Mouse (Mus musculus) embryonic facial prominence, embryonic 11.5 days (tissue): ENCODE data around the gene Hnrnpa0. TPM values are rescaled to one million over a fixed set of nuclear protein-coding genes. Genes with fewer than 3 reads are reported as not detected.
"Not testable (repeated sequence)": the region's sequence is repeated elsewhere in the genome, so short reads cannot be mapped to it uniquely, and the experiment has no call there.

Experiments
- ATAC-seq: fragments of 200-750 bp; cut with Nextera tagmentation; replicated peaks from 2 replicates; pipeline ENCODE4 v1.8.0; 2017; ENCODE audit warnings: low read depth; ENCODE audit not compliant: insufficient number of reproducible peaks, low FRiP score, low TSS enrichment
- DNase-seq: peaks from one replicate; pipeline ENCODE4 v3.0.0-alpha.2; 2015; ENCODE audit warnings: low spot score
- H3K27ac ChIP-seq: fragments of 300-500 bp; sonication (generic); replicated peaks from 2 replicates; pipeline ENCODE4 v1.5.1; 2014; ENCODE audit warnings: mild to moderate bottlenecking, low read depth, low read length, control low read depth
- H3K27me3 ChIP-seq: fragments of 300-500 bp; sonication (generic); 2 replicates; pipeline ENCODE4 v1.6.1; 2014; ENCODE audit warnings: mild to moderate bottlenecking, low read length, moderate library complexity, mixed read lengths; ENCODE audit not compliant: control insufficient read depth, insufficient read depth
- H3K36me3 ChIP-seq: fragments of 300-500 bp; sonication (generic); replicated peaks from 2 replicates; pipeline ENCODE4 v1.6.1; 2014; ENCODE audit warnings: low read depth, mild to moderate bottlenecking, low read length, moderate library complexity, mixed read lengths; ENCODE audit not compliant: control insufficient read depth, insufficient read depth
- H3K4me1 ChIP-seq: fragments of 300-500 bp; sonication (generic); 2 replicates; pipeline ENCODE4 v1.6.1; 2014; ENCODE audit warnings: low read length, mixed read lengths; ENCODE audit not compliant: control insufficient read depth, insufficient read depth
- H3K4me2 ChIP-seq: fragments of 300-500 bp; sonication (generic); 2 replicates; pipeline ENCODE4 v1.6.1; 2014; ENCODE audit warnings: low read depth, mild to moderate bottlenecking, control low read depth, low read length, moderate library complexity
- H3K4me3 ChIP-seq: fragments of 300-500 bp; sonication (generic); 2 replicates; pipeline ENCODE4 v1.5.1; 2014; ENCODE audit warnings: low read depth, low read length, control low read depth
- H3K9ac ChIP-seq: fragments of 300-500 bp; sonication (generic); replicated peaks from 2 replicates; pipeline ENCODE4 v1.6.1; 2014; ENCODE audit warnings: mild to moderate bottlenecking, control low read depth, low read length
- H3K9me3 ChIP-seq: fragments of 300-500 bp; sonication (generic); replicated peaks from 2 replicates; pipeline ENCODE4 v1.6.1; 2016; ENCODE audit warnings: mild to moderate bottlenecking, low read length, inconsistent platforms, mixed read lengths; ENCODE audit not compliant: control insufficient read depth
- WGBS: fragments of 180-500 bp; shearing (Covaris S2); extraction: QIAGEN DNeasy Blood & Tissue Kit; methylation state at CpG from one replicate; pipeline ENCODE4 v1.1.7; 2014; 5-methylcytosine and 5-hydroxymethylcytosine counted together
- polyA plus RNA-seq: library from polyadenylated mRNA; unstranded; fragments of >200 nt; fragmentation: Nextera tagmentation; extraction: Ambion mirVana; gene quantifications from 2 replicates; pipeline ENCODE4 v1.2.1, GENCODE M21; 2014

The Hnrnpa0 gene
- polyA plus RNA-seq, 1 experiment from 2014 or later, result 61.2 TPM

DNA sequence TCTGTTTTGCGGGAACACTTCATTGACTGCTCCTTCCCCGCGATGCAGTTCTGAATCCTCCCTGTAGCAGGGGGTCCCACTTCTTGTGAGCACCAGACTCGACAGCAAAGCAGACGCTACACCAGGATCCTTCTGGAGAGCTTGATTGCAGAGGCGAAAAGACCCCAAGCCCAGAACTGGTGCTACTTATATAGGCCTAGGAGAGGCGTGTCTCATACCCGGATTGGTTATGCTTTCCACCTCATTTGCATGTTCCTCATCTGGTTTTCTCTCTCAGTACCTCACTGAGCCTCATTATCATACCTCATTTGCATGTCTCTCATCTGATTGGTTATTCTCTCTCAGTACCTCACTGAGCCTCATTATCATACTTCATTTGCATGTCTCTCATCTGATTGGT, 18.2 kb upstream of the Hnrnpa0 start:
- WGBS, result 96% methylated on average over 8 of the region's 8 CpGs
- not testable (repeated sequence) for H3K4me3 ChIP-seq, H3K9ac ChIP-seq, H3K4me1 ChIP-seq, H3K36me3 ChIP-seq, H3K27ac ChIP-seq, DNase-seq, H3K4me2 ChIP-seq, H3K27me3 ChIP-seq, H3K9me3 ChIP-seq, ATAC-seq

DNA sequence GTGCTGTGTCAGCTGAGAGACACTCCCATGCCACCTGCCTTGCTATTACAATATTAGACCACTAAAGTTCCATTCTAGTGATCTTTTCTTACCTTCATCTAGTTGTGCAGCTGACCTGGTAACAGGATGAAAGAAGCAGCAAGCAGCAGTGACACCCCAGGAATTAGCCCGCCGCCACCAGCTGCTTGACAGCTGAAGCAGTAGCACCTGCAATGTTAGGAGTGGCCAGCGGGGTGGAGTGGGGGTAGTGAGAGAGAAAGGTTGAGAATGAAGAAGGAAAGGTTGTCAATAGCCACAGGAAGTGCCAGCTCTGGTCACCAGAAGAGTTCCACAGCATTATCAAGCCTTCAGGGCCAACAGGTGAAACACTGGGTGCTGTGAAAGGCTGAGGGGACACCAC, 3.3 kb upstream of the Hnrnpa0 start:
- 43% methylated on average over 3 of the region's 3 CpGs for WGBS
- H3K9me3 ChIP-seq, result no peaks in the 10 kb centered on the region
- H3K27me3 ChIP-seq, result no peaks in the 10 kb centered on the region
- ATAC-seq, result no peak
- H3K36me3 ChIP-seq, result no peaks in the 10 kb centered on the region
- no peak overlapping the region for H3K9ac ChIP-seq
- no peaks in the 10 kb centered on the region for H3K4me1 ChIP-seq
- H3K4me3 ChIP-seq, result no peak overlapping the region
- H3K4me2 ChIP-seq, result no peak overlapping the region
- DNase-seq, result no peak
- no peak overlapping the region for H3K27ac ChIP-seq

DNA sequence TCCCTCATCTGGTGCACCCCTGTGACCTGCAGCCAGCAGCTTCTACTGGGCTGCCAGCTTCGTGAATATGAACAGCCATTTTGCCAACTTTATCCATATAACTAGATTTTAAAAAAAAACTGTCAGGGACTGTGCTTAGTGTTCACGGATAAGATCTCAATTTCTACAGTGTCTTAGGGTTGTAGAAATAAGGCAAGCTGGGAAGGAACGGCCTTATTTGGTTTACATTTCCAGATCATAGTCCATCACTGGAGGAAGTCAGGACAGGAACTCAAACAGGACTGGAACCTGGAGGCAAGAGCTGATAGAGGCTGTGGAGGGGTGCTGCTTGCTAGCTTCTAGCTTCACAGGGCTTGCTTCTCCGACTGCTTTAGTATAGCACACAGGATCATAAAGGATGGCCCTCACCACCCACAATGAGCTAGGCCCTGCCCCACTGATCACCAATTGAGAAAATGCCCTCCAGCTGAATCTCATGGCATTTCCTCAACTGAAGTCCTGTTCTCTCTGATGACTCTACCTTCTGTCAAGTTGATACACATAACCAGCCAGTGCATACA, 1.4 kb upstream of the Hnrnpa0 start:
- Histone ChIP-seq H3K4me2 (peak overlapping the region; percentile 75), H3K4me1 (no peaks in the 10 kb centered on the region), H3K27ac (peak overlapping the region; percentile 98), H3K27me3 (no peaks in the 10 kb centered on the region), H3K9me3 (no peaks in the 10 kb centered on the region), H3K4me3 (peak overlapping the region; percentile 99), H3K36me3 (no peaks in the 10 kb centered on the region), H3K9ac (peak overlapping the region; percentile 100)
- 32% methylated on average over 4 of the region's 4 CpGs for WGBS
- no peak for ATAC-seq
- DNase-seq, result no peak

DNA sequence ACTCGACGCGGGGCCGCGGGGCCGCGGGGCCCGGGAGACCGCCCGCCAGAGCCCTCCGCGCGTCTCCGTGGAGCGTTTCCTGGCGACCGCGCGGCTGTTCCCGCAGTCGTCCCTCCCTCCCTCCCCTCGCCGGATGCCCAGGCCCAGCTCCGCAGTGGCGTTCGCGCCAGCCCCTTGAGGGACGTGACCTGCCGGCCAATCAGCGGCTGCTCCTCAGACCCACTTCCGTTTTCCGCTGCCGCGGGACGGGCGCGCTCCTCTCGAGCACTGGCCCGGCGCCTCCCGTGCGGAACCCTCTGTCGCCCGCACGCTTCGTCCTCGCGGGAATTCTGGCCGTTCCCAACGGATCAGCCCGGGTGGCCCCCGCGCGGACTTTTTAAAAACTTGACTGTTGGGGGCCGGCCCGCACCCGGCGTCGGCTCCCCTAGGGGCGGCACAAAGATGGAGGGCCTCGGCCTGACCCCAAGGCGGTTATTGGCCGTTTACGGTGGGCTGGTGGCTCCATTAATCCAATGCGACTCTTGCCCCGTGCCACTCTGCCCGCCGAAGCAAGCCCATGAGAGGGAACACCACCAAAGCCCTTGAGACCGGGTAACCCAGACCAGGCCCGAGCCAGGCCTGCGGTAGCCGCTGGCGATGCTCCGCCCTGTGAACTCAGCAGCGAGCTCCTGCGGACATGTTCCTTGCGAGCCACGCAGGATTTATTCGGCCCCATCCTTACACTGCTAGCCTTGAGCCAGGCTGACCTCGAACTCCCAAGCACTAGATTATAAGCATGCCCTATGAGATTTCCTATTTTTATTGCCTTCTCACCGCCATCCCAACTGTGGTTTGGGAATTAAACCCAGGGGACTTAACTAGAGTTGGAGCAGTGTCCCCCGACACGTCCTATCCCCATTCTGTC, 664 bp upstream of the Hnrnpa0 start:
- Histone ChIP-seq H3K9ac (peak overlapping the region; percentile 100), H3K36me3 (no peaks in the 10 kb centered on the region), H3K4me1 (no peaks in the 10 kb centered on the region), H3K27ac (peak overlapping the region; percentile 98), H3K9me3 (no peaks in the 10 kb centered on the region), H3K4me2 (peak overlapping the region; percentile 75), H3K4me3 (peak overlapping the region; percentile 99), H3K27me3 (no peaks in the 10 kb centered on the region)
- DNase-seq (peak; percentile 95), ATAC-seq (peak; percentile 95)
- under 1% methylated on average over 66 of the region's 83 CpGs for WGBS

DNA sequence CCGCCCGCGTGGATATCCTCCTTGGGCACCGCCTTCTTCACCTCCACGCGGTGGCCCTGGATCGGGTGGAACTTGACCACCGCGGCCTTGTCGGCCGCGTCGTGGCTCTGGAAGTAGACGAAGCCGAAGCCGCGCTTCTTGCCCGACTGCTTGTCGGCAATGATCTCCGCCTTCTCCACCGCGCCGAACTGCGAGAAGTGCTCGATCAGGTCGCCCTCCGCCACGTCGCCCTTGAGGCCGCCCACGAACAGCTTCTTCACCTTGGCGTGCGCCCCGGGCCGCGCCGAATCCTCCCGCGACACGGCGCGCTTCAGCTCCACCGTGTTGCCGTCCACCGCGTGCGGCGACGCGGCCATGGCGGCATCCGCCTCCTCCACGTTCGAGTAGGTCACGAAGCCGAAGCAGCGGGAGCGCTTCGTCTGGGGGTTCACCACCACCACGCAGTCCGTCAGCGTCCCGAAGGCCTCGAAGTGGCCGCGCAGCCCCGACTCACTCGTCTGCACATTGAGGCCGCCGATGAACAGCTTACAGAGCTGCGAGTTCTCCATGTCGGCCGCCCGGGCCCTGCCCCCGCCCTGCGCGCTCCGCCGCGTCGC, 492 bp downstream of the Hnrnpa0 start:
- H3K27ac ChIP-seq, result peak overlapping the region; percentile 98
- WGBS, result under 1% methylated on average over 66 of the region's 81 CpGs
- H3K9ac ChIP-seq, result peak overlapping the region; percentile 100
- no peaks in the 10 kb centered on the region for H3K27me3 ChIP-seq
- DNase-seq, result no peak
- peak overlapping the region; percentile 99 for H3K4me3 ChIP-seq
- peak; percentile 25; the same call in 1 of the 2 replicates for ATAC-seq
- H3K36me3 ChIP-seq, result no peaks in the 10 kb centered on the region
- no peaks in the 10 kb centered on the region for H3K4me1 ChIP-seq
- no peaks in the 10 kb centered on the region for H3K9me3 ChIP-seq
- peak overlapping the region; percentile 58 for H3K4me2 ChIP-seq

DNA sequence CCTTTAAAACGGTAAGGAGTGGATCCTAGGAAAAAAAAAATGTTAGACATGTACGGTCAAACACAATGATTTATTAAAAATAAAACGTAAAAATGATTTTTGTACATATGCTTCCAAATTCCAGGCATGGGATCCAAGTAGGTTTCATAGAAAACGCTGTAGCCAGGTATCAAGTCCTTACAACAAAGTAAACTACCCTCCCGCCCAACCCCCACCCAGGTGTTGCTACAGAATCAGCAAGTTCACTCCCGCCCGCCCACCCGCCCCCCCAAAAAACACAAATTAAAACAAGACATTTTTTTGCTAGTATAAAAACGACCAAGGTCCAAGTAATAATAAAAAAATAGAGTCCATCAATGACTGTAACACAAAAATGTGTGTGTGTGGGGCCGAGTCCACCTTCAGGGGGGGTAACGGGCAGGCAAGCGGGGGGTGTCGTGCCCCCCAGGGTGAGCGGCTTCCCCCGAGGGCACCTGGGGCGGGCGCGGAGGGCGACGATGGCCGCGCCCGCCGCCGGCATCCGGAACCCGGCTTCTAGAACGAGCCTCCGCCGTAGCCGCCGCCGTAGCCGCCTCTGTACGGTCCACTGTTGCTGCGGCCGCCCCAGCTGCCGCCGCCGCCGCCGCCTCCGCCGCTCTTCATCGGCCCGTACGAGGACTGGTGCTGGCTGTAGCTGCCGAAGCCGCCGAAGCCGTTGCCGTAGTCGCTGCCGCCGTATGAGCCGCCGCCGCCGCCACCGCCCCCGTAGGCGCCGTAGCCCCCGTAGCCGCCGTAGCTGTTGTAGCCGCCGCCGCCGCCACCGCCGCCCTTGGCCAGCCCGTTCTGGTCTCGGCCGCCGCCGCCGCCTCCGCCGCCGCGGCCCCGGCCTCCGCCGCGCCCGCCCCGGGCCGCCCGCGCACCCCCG, 1.2 kb downstream of the Hnrnpa0 start:
- peak overlapping the region; percentile 98 for H3K27ac ChIP-seq
- no peaks in the 10 kb centered on the region for H3K9me3 ChIP-seq
- DNase-seq (peak; percentile 40), ATAC-seq (no peak)
- H3K4me3 ChIP-seq, result peak overlapping the region; percentile 99
- H3K4me2 ChIP-seq, result peak overlapping the region; percentile 58
- under 1% methylated on average over 57 of the region's 92 CpGs for WGBS
- no peaks in the 10 kb centered on the region for H3K4me1 ChIP-seq
- H3K9ac ChIP-seq, result peak overlapping the region; percentile 100
- no peaks in the 10 kb centered on the region for H3K36me3 ChIP-seq
- H3K27me3 ChIP-seq, result no peaks in the 10 kb centered on the region

DNA sequence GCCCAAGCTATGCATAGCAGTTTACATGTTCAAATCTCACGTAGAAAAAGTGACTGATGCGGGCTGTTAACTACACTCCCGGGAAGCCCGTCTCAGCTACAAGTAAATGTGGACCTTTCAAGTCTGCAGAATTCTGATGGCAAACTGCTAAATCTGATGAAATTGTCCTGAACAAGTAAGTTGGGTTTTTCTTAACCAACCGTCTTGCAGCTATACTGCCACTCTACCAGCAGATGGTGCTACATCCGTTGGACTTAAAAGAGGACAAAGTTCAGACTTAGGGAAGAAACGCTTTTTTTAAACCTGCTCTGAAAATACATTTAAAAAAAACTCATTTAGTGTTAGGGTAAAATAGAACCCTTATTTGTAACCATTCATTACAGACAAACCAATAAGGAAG, 2.2 kb downstream of the Hnrnpa0 start:
- Histone ChIP-seq H3K36me3 (no peaks in the 10 kb centered on the region), H3K9ac (no peak overlapping the region)
- ATAC-seq, result no peak

More for the DNA sequence above, 2.2 kb downstream of the Hnrnpa0 start:
- Histone ChIP-seq H3K4me3 (peak overlapping the region; percentile 99), H3K4me2 (peak overlapping the region; percentile 33), H3K4me1 (no peaks in the 10 kb centered on the region), H3K27ac (no peak overlapping the region), H3K27me3 (no peaks in the 10 kb centered on the region), H3K9me3 (no peaks in the 10 kb centered on the region)
- DNase-seq, result peak; percentile 86
- 40% methylated on average over 7 of the region's 7 CpGs for WGBS
